Mouse (Mus musculus) heart, embryonic 15.5 days (tissue): ENCODE results near the gene Inca1. TPM values are rescaled to one million over a fixed set of nuclear protein-coding genes. Genes with fewer than 3 reads are reported as not detected.

Experiments used
- ATAC-seq: fragments of 200-750 bp; cut with Nextera tagmentation; replicated peaks from 2 replicates; pipeline ENCODE4 v1.8.0; 2017; ENCODE audit warnings: low read depth, moderate TSS enrichment; ENCODE audit not compliant: insufficient number of reproducible peaks, insufficient read depth, low FRiP score
- H3K27ac ChIP-seq: fragments of 300-500 bp; sonication (generic); 2 replicates; pipeline ENCODE4 v1.5.1; 2015; ENCODE audit warnings: mild to moderate bottlenecking, inconsistent platforms
- H3K27me3 ChIP-seq: fragments of 300-500 bp; sonication (generic); 2 replicates; pipeline ENCODE4 v1.6.1; 2015; ENCODE audit warnings: inconsistent platforms
- H3K36me3 ChIP-seq: fragments of 300-500 bp; sonication (generic); 2 replicates; pipeline ENCODE4 v1.6.1; 2015; ENCODE audit warnings: mild to moderate bottlenecking, inconsistent platforms
- H3K4me1 ChIP-seq: fragments of 300-500 bp; sonication (generic); replicated peaks from 2 replicates; pipeline ENCODE4 v1.6.1; 2015; ENCODE audit warnings: inconsistent platforms
- H3K4me2 ChIP-seq: fragments of 300-500 bp; sonication (generic); 2 replicates; pipeline ENCODE4 v1.6.1; 2015; ENCODE audit warnings: inconsistent platforms, mild to moderate bottlenecking, moderate library complexity
- H3K4me3 ChIP-seq: fragments of 300-500 bp; sonication (generic); 2 replicates; pipeline ENCODE4 v1.5.1; 2015; ENCODE audit warnings: mild to moderate bottlenecking, inconsistent platforms
- H3K9ac ChIP-seq: fragments of 300-500 bp; sonication (generic); 2 replicates; pipeline ENCODE4 v1.6.1; 2015; ENCODE audit warnings: mild to moderate bottlenecking, inconsistent platforms
- H3K9me3 ChIP-seq: fragments of 300-500 bp; sonication (generic); replicated peaks from 2 replicates; pipeline ENCODE4 v1.6.1; 2016; ENCODE audit warnings: inconsistent platforms
- WGBS: fragments of 180-500 bp; shearing (Covaris S2); methylation state at CpG from one replicate; pipeline ENCODE4 v1.1.7; 2015; ENCODE audit warnings: mixed read lengths; 5-methylcytosine and 5-hydroxymethylcytosine counted together
- polyA plus RNA-seq: library from polyadenylated mRNA; unstranded; fragments of >200 nt; fragmentation: Nextera tagmentation; extraction: Ambion mirVana; gene quantifications from 2 replicates; pipeline ENCODE4 v1.2.1, GENCODE M21; 2015

Gene Inca1
- polyA plus RNA-seq, 1 experiment from 2014 or later, result 1.4 TPM

DNA sequence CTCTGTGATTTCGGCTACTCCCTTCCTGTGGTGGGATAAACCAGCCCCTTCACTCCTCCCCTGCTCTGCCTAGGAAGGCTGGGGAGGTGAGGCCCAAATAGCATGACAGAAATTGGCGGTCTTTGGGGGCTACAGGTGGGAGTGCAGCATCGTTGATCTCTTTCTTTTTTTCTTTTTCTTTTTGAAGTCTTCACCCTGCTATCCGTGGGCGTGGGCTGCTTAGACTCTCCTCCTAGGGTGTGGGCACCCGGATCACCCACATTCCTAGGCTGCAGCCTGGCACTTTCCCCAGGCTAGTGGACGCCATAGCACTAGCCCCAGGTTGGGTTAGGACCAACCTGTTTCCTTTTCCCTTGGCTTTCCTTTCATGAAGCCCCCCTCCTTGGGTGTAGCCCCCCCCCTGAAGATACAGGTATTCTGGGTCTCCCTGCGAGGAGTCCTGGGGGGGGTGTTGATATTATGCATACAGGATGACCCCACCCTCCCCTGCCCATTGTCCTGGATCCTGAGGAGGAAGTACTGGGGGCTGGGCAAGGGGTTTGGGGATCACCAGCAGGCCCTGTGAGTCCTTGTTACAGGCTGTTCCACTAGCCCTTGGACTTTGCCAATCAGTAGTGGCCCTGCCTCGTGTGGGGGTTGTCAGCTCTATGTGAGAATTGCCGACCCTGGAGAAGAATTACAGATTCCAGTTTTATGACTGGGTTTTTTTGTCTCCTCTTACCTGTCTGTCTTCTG lies 1.4 kb upstream of the Inca1 start:
- ATAC-seq, result no peak
- Histone ChIP-seq H3K4me1 (peaks cover 35% of the 10 kb centered on the region), H3K4me3 (peak overlapping the region; percentile 91), H3K4me2 (peak overlapping the region; percentile 89), H3K9me3 (no peaks in the 10 kb centered on the region), H3K27me3 (no peaks in the 10 kb centered on the region), H3K27ac (peak overlapping the region; percentile 96), H3K36me3 (peaks cover 33% of the 10 kb centered on the region), H3K9ac (peak overlapping the region; percentile 98)
- 6% methylated on average over 10 of the region's 10 CpGs for WGBS

DNA sequence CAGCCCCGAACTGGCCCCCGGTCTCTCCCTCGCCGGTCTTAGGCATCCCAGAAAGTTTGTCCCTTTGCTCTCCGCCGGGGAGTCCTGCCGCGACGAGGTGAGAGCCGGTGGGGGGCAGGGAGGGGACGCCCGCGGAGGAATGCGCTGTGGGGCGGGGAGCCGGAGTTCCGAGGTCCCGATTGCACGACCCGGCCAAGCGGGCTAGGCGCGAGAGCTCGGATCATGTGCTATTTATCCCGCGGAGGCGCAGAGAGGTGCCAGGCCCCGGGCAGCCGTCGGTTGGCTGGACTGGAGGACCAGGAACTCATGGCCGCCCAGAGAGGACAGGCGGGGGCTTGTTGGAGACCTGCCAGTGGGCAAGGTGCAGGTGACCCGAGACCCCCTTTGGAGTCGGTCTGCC lies 658 bp upstream of the Inca1 start:
- Histone ChIP-seq H3K4me3 (peak overlapping the region; percentile 91), H3K36me3 (peaks cover 25% of the 10 kb centered on the region), H3K27ac (peak overlapping the region; percentile 96), H3K4me2 (peak overlapping the region; percentile 89), H3K4me1 (peaks cover 35% of the 10 kb centered on the region), H3K9ac (peak overlapping the region; percentile 98), H3K9me3 (no peaks in the 10 kb centered on the region), H3K27me3 (no peaks in the 10 kb centered on the region)
- WGBS, result under 1% methylated on average over 34 of the region's 34 CpGs
- peak; percentile 59 for ATAC-seq

DNA sequence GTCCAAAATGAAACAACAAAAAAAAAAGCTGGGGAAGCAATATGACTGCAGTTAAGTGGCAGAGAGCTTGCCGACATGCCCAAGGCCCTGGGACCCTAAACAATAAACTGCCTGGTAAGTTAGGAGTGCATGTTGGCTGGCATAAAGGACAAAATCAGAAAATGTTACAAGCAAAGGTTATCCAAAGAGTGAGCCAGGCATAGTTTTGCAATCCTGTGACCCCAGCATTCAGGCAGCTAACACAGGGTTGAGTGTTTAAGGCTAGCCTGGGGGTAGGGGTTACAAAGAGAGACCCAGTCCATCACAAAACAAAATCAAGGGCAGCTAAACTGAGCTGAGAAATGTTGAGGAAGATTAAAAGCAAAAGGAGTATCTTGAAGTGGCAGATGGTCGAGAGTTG lies 904 bp downstream of the Inca1 start:
- Histone ChIP-seq H3K4me2 (no peak overlapping the region), H3K27ac (no peak overlapping the region), H3K4me3 (no peak overlapping the region), H3K9me3 (no peaks in the 10 kb centered on the region), H3K27me3 (no peaks in the 10 kb centered on the region), H3K4me1 (peaks cover 35% of the 10 kb centered on the region), H3K9ac (no peak overlapping the region), H3K36me3 (peaks cover 10% of the 10 kb centered on the region)
- ATAC-seq, result no peak
- 84% methylated on average over 2 of the region's 2 CpGs for WGBS

DNA sequence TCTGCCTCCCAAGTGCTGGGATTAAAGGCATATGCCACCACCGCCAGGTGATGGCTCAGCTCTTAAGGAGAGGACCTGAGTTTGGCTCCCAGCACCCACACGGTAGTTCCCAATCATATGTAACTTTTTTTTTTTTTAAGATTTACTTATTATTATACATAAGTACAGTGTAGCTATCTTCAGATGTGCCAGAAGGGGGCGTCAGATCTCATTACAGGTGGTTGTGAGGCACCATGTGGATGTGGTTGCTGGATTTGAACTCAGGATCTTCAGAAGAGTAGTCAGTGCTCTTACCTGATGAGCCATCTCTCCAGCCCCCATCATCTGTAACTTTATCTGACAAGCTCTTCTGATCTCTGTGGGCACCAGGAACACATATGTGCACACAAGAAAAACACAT lies 2.6 kb downstream of the Inca1 start:
- WGBS, result 78% methylated on average over 3 of the region's 3 CpGs
- Histone ChIP-seq H3K36me3 (no peaks in the 10 kb centered on the region), H3K9ac (no peak overlapping the region), H3K27ac (no peak overlapping the region), H3K9me3 (no peaks in the 10 kb centered on the region), H3K4me3 (no peak overlapping the region), H3K27me3 (no peaks in the 10 kb centered on the region), H3K4me1 (peaks cover 19% of the 10 kb centered on the region), H3K4me2 (no peak overlapping the region)
- no peak for ATAC-seq

DNA sequence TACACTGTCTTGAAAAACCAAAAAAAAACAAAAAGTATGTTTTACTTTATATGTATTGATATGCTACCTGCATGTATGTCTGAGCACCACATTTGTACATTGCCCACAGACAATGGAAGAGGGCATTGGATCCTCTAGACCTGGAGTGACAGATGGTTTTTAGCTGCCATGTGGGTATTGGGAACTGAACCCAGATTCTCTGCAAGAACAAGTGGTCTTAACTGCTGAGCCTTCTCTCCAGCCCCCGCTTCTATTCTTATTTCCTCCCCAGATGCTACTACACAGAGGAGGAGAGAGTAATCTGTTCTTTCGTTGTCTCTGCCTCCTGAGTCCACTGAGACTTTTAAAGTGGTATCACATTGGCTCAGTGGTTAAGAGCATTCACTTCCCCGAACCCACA lies 6.5 kb downstream of the Inca1 start:
- Histone ChIP-seq H3K27ac (no peak overlapping the region), H3K36me3 (no peaks in the 10 kb centered on the region), H3K9me3 (no peaks in the 10 kb centered on the region), H3K4me3 (no peak overlapping the region), H3K4me2 (no peak overlapping the region), H3K4me1 (peaks cover 6% of the 10 kb centered on the region), H3K27me3 (no peaks in the 10 kb centered on the region), H3K9ac (no peak overlapping the region)
- no peak for ATAC-seq
- 50% methylated on average over 3 of the region's 3 CpGs for WGBS

DNA sequence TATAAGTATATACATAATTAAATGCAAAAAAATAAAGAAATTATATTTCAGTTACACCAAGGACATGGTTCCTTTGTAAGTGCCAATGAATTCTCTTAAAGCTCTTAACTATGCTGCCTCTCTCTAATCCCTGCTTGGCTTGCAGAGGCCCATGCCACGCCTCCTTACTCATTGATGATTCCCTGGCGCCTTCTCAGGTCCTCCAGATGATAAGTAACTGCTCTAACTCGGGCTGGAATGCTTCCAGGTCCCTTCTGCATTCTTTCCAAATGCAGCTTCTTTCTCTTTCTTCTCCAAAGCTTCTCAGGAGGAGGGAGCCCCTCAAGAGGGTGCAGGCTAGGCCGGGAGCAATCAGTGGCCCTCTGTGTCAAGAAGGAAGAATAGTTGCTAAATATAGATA lies 10.4 kb downstream of the Inca1 start:
- peaks cover 11% of the 10 kb centered on the region; the same call in 1 of the 2 replicates for H3K36me3 ChIP-seq
- ATAC-seq, result no peak
- peaks cover 22% of the 10 kb centered on the region for H3K4me1 ChIP-seq
- H3K9me3 ChIP-seq, result no peaks in the 10 kb centered on the region
- no peak overlapping the region for H3K27ac ChIP-seq
- H3K4me2 ChIP-seq, result no peak overlapping the region
- H3K27me3 ChIP-seq, result no peaks in the 10 kb centered on the region
- 37% methylated on average over 4 of the region's 4 CpGs for WGBS
- no peak overlapping the region for H3K9ac ChIP-seq
- H3K4me3 ChIP-seq, result no peak overlapping the region

DNA sequence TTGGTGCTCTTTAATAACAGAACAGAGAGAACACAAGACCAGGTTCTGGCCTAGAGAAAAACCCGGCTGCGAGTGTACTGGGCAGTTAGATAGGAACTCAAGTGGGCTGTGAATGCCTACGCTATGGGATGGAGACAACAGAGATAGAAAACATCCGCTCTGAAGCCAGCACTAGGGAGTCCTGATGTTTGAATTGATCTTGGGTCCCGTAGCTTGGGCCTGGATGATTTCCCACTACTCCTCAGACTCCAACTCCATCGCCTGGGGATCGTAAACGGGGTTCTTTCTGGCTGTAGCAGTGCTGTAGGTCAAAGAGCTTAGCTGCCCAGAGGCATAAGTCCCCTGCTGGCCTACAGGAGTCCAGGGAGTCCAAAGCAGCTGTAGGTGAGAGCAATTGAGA lies 11.6 kb downstream of the Inca1 start:
- Histone ChIP-seq H3K4me2 (peak overlapping the region; percentile 90), H3K4me3 (peak overlapping the region; percentile 74), H3K36me3 (peaks cover 23% of the 10 kb centered on the region), H3K9me3 (no peaks in the 10 kb centered on the region), H3K9ac (peak overlapping the region; percentile 80), H3K4me1 (peaks cover 22% of the 10 kb centered on the region), H3K27me3 (no peaks in the 10 kb centered on the region), H3K27ac (peak overlapping the region; percentile 90)
- WGBS, result 15% methylated on average over 8 of the region's 8 CpGs
- ATAC-seq, result no peak

DNA sequence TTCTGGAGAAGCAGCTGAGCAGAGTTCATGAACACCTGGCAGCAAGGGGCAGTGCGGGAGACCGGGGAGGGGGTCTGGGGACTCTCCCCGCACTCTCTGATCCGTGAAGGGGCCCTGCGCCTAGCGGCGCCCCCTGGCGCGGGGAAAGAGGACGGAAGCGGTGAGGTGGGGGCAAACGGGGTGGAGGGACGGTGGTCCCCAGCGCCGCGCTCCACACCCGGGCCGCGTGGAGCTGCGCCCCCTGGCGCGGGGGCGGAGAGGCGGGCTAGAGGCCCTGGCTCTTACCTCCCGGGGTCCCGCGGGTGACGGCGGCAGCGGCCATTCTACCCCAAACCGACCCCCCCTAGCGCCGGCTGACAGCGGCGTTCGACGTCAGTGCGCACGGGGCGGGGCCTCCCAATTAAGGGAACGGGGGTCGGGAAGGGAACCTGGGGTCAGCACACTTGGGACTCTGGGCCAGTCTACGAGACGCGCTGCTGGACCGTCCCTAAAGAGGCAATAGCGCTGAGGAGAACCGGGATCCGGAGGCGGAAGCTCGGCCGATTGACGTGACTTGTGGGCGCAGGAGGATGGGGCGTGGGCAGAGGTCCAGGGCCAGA lies 12.3 kb downstream of the Inca1 start, which contains the start of gene Camta2:
Gene Camta2, minus strand, starts transcription at position 505 of the 599 bp plus-strand sequence.
- H3K9ac ChIP-seq, result peak within 1 kb of the TSS; percentile 80
- H3K4me3 ChIP-seq, result peak within 1 kb of the TSS; percentile 74
- H3K4me2 ChIP-seq, result peak within 1 kb of the TSS; percentile 90
- peak within 1 kb of the TSS; percentile 90 for H3K27ac ChIP-seq
- H3K9me3 ChIP-seq, result no peaks in the 10 kb centered on the region
- ATAC-seq, result peak; percentile 91
- no peaks in the 10 kb centered on the region for H3K27me3 ChIP-seq
- H3K36me3 ChIP-seq, result peaks cover 30% of the 10 kb centered on the region
- peaks cover 22% of the 10 kb centered on the region for H3K4me1 ChIP-seq
- WGBS, result under 1% methylated on average over 55 of the region's 55 CpGs

DNA sequence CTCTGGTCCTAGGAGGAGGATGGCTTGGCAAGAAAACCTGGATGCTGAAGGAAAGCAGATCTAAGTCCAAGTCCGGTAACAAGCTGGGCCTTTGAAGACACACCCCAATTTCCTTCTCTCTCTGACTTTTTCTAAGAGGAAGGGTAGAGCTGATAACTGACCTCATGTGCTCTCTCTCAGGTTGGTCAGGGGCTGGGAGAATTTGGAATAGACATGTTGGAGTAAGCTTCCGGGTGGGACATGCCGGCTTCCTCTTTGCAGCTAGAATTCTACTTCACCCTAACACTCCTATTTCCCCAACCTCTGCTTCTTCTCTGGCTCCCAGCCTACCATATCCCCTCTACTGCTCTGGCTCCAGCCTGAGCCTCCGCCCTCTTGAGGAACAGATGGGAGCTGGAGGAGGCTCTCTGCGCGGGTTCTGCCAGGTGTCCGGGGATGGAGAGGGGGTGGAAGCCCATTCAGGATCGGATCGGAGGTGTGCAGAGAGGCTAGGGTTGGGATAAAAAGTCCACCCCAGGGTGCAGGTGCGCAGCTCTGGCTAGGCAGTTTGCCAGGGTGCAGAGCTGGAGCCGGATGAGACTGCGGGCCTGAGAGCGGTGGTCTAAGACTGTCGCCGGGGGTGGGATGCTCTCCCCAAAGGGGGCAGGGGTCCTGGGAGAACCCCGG lies 12.9 kb downstream of the Inca1 start:
- Histone ChIP-seq H3K4me2 (peak overlapping the region; percentile 90), H3K4me3 (peak overlapping the region; percentile 74), H3K9ac (peak overlapping the region; percentile 80), H3K36me3 (peaks cover 34% of the 10 kb centered on the region), H3K9me3 (no peaks in the 10 kb centered on the region), H3K4me1 (peaks cover 26% of the 10 kb centered on the region), H3K27ac (peak overlapping the region; percentile 90), H3K27me3 (no peaks in the 10 kb centered on the region)
- ATAC-seq, result peak; percentile 51
- 2% methylated on average over 16 of the region's 16 CpGs for WGBS

DNA sequence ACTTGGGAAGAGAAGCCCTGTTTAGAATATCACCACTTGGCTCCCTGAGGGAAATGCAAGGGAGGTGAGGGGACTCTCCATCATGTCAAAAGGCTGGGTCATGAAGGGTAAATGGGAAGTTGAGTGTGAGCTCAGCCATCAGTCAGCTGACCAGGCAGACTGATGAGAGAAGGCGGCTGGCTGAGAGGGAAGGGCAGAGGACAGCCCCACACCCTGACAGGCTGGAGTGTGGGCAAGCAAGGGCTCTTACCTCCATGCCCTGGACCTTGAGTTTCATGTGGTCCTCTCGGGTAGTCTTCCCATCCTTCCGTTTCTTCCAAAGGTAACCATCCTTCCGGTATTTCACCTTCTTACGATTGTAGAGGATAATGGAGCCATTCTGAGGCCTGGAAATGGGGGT lies 16.3 kb downstream of the Inca1 start:
- Histone ChIP-seq H3K9me3 (no peaks in the 10 kb centered on the region), H3K27me3 (no peaks in the 10 kb centered on the region), H3K4me3 (no peak overlapping the region), H3K36me3 (peaks cover 54% of the 10 kb centered on the region), H3K4me2 (no peak overlapping the region), H3K9ac (no peak overlapping the region), H3K4me1 (peaks cover 23% of the 10 kb centered on the region), H3K27ac (no peak overlapping the region)
- ATAC-seq, result no peak
- 85% methylated on average over 5 of the region's 5 CpGs for WGBS

DNA sequence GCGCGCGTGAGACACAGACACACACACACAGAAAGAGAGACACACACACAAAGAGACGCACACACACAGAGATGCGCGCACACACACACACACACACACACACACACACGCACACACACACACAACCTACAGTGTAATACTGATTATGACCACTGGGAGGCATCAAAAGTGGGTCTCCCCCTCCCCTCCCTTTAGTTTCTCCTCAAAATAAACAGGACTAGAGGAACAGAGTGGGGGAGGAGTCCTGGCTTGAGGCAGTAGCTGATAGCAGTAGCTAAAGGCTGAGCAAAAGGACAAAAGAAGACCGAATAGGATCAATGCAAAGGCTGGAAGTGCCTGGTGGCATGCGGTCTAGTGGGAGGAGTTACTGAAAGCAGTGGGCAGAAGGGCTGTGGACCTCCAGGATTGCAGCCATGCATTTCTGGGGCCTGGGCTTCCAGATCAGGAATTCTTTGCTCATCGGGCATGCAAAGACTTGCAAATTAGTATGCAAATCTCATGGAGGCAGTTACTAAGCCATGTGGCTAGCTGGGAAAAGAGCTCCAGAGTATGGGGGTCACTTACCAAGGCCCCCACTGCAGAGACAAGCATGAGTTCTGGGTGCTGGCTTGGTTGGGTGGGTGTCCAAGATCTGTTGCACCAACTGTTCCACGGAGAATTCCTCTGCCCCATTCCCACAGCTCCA lies 17.9 kb downstream of the Inca1 start:
- no peaks in the 10 kb centered on the region for H3K27me3 ChIP-seq
- WGBS, result 28% methylated on average over 11 of the region's 11 CpGs
- H3K36me3 ChIP-seq, result peaks cover 58% of the 10 kb centered on the region
- H3K9me3 ChIP-seq, result no peaks in the 10 kb centered on the region
- H3K9ac ChIP-seq, result no peak overlapping the region; the same call in 1 of the 2 replicates
- peak overlapping the region; percentile 7; the same call in 1 of the 2 replicates for H3K4me2 ChIP-seq
- 0 out of 2 replicates have a peak, but pooled peaks have one; percentile 17 for ATAC-seq
- H3K27ac ChIP-seq, result no peak overlapping the region
- H3K4me1 ChIP-seq, result peaks cover 15% of the 10 kb centered on the region
- H3K4me3 ChIP-seq, result no peak overlapping the region
